Mouse (Mus musculus) liver, embryonic 14.5 days (tissue): ENCODE data around the gene Dlat.

Experiments used
- CTCF ChIP-seq: IDR thresholded peaks from 2 replicates; pipeline ENCODE4 v1.5.1; 2016; ENCODE audit warnings: antibody characterized with exemption, low read depth, control low read depth
- EP300 ChIP-seq: IDR thresholded peaks from 2 replicates; pipeline ENCODE4 v1.6.1; 2016; ENCODE audit warnings: antibody characterized with exemption, low read depth

- TF ChIP-seq CTCF, result no peak
- no peak for TF ChIP-seq EP300
These were observed 12.7 kb downstream of the Dlat start for GRCm38 (mm10) chr9:50646826-50647370.
